Mouse (Mus musculus): ENCODE data around the gene Cdcp2.

The Cdcp2 gene

GRCm38 (mm10) chr4:107096841-107097373, at the start of gene Cdcp2:
Cdcp2 (plus strand) TSS chr4:107096891.
- DNase-seq (ENCODE audit: low read depth, low spot score): no peak

- DNase-seq (ENCODE audit: low read depth, low spot score): no peak
Measured at GRCm38 (mm10) chr4:107047806-107048205, 48.9 kb upstream of the Cdcp2 start.

GRCm38 (mm10) chr4:107048568-107049162, 48.0 kb upstream of the Cdcp2 start:
- no peak for DNase-seq (ENCODE audit: low read depth, low spot score)

- no peak for DNase-seq (ENCODE audit: low read depth, low spot score)
Measured at GRCm38 (mm10) chr4:107051889-107052288, 44.8 kb upstream of the Cdcp2 start.

- no peak for DNase-seq (ENCODE audit: low read depth, low spot score)
Measured at GRCm38 (mm10) chr4:107052962-107053553, 43.6 kb upstream of the Cdcp2 start.

GRCm38 (mm10) chr4:107056088-107056487, 40.6 kb upstream of the Cdcp2 start:
- DNase-seq (ENCODE audit: low read depth, low spot score): no peak

- DNase-seq (ENCODE audit: low read depth, low spot score): no peak
Measured at GRCm38 (mm10) chr4:107058346-107058745, 38.3 kb upstream of the Cdcp2 start.

- no peak for DNase-seq (ENCODE audit: low read depth, low spot score)
Measured at GRCm38 (mm10) chr4:107058781-107059180, 37.9 kb upstream of the Cdcp2 start.

- DNase-seq (ENCODE audit: low read depth, low spot score): no peak
Measured at GRCm38 (mm10) chr4:107061560-107061959, 35.1 kb upstream of the Cdcp2 start.

- no peak for DNase-seq (ENCODE audit: low read depth, low spot score)
Measured at GRCm38 (mm10) chr4:107063214-107063613, 33.5 kb upstream of the Cdcp2 start.

GRCm38 (mm10) chr4:107064394-107065098, 32.1 kb upstream of the Cdcp2 start:
- DNase-seq (ENCODE audit: low read depth, low spot score): no peak

GRCm38 (mm10) chr4:107066252-107067124, 30.2 kb upstream of the Cdcp2 start, which contains the start of the genes Mrpl37 and Cyb5rl:
Mrpl37 (minus strand) TSS chr4:107066868.
Cyb5rl (plus strand) TSS chr4:107066988.
- peak; percentile 97 for DNase-seq (ENCODE audit: low read depth, low spot score)

GRCm38 (mm10) chr4:107067151-107067840, 29.4 kb upstream of the Cdcp2 start:
- no peak for DNase-seq (ENCODE audit: low read depth, low spot score)

GRCm38 (mm10) chr4:107072343-107072742, 24.3 kb upstream of the Cdcp2 start:
- DNase-seq (ENCODE audit: low read depth, low spot score): no peak

GRCm38 (mm10) chr4:107075456-107075855, 21.2 kb upstream of the Cdcp2 start:
- no peak for DNase-seq (ENCODE audit: low read depth, low spot score)

- DNase-seq (ENCODE audit: low read depth, low spot score): no peak
Measured at GRCm38 (mm10) chr4:107078894-107079293, 17.8 kb upstream of the Cdcp2 start.

GRCm38 (mm10) chr4:107079716-107080115, 17.0 kb upstream of the Cdcp2 start:
- no peak for DNase-seq (ENCODE audit: low read depth, low spot score)

- no peak for DNase-seq (ENCODE audit: low read depth, low spot score)
Measured at GRCm38 (mm10) chr4:107082185-107082584, 14.5 kb upstream of the Cdcp2 start.

- no peak for DNase-seq (ENCODE audit: low read depth, low spot score)
Measured at GRCm38 (mm10) chr4:107083126-107083525, 13.6 kb upstream of the Cdcp2 start.

GRCm38 (mm10) chr4:107084343-107084742, 12.3 kb upstream of the Cdcp2 start:
- no peak for DNase-seq (ENCODE audit: low read depth, low spot score)

- DNase-seq (ENCODE audit: low read depth, low spot score): no peak
Measured at GRCm38 (mm10) chr4:107084858-107085257, 11.8 kb upstream of the Cdcp2 start.
